Mouse (Mus musculus) myocyte (in vitro differentiated cells): ENCODE results near the gene Dtx1.

ENCODE experiments used
- POLR2A ChIP-seq: IDR thresholded peaks from one replicate; pipeline ENCODE4 v1.6.1; 2011; ENCODE audit warnings: low read depth, mild to moderate bottlenecking, control low read depth, moderate library complexity; ENCODE audit not compliant: insufficient read length
- TCF3 ChIP-seq: IDR thresholded peaks from one replicate; pipeline ENCODE4 v1.6.1; 2011; ENCODE audit warnings: low read depth, control low read depth; ENCODE audit not compliant: insufficient read length
- USF1 ChIP-seq: IDR thresholded peaks from one replicate; pipeline ENCODE4 v1.6.1; 2011; ENCODE audit warnings: low read depth, mild to moderate bottlenecking, control low read depth, moderate library complexity

- TF ChIP-seq USF1 (no peak), POLR2A (no peak), TCF3 (no peak)
Observed at GRCm38 (mm10) chr5:120692034-120692433, 19.7 kb downstream of the Dtx1 start.
